In the genomic region with DNA sequence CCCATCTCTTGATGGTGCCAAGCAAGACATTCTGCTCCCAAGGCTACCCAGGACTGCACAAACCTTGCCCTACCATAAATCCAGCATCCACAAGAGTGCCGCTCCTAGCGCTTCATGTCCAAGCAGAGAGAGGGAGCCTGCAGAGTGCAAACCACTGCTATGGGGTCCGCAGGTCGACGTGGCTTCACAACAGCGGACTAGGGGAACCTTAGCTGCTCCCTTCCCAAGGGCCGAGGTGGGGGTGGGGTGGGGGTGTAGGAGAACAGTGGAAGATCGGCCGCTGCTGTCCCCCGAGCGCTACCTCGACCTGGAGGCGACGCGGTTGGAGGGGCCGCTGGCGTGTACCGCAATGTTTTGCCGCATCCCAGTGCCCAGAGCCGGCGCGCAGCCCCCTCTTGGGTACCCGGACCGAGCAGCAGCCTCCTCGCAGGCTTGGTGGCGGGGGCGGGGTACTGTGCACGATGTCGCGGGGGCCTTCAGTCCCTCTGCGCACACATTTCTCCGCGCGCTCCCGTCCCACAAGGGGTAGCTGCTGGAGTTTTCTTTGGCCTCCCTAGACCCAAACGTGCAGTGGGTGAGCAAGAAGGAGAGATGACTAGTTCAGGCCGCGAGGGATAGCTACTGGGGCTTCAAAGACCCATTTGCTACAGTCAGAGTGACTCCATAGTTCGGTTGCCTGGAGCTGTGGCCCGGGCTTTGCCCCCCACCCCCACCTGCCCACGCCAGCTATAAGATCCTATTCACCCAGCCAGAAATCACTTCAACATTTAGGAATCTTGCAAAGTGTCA, we compare ENCODE assay signal across 8 mouse cellular contexts. TPM values are rescaled to one million over a fixed set of nuclear protein-coding genes. Genes with fewer than 3 reads are reported as not detected.
DNase-seq lines count a peak whose midpoint lies in the region; ATAC-seq and TF ChIP-seq lines count a peak whose summit lies in the region.

No protein-coding gene starts in this region.

- peak overlapping the region; percentile 59 for H3K4me2 ChIP-seq in liver, embryonic 11.5 days
- H3K4me2 ChIP-seq in embryonic facial prominence, embryonic 11.5 days (ENCODE audit: low read depth, low read length) = peak overlapping the region; percentile 74
- peak overlapping the region; percentile 56 for H3K4me2 ChIP-seq in hindbrain, postnatal 0 days (ENCODE audit: low read depth, low read length)
- H3K4me2 ChIP-seq in midbrain, embryonic 12.5 days (replicated peaks) = peak overlapping the region; percentile 60

- no peak overlapping the region for H3K27ac ChIP-seq in liver, embryonic 11.5 days (ENCODE audit: low read depth, low read length)
- H3K27ac ChIP-seq in embryonic facial prominence, embryonic 11.5 days (replicated peaks; ENCODE audit: low read depth, low read length) = no peak overlapping the region
- H3K27ac ChIP-seq in hindbrain, postnatal 0 days = peak overlapping the region; percentile 73; the same call in 1 of the 2 replicates
- H3K27ac ChIP-seq in midbrain, embryonic 12.5 days (replicated peaks) = 0 out of 2 replicates have a peak overlapping the region, but pooled peaks have one; percentile 58

- H3K27me3 ChIP-seq in liver, embryonic 11.5 days (replicated peaks; ENCODE audit: control insufficient read depth, insufficient read depth, low read length) = peaks cover 13% of the 10 kb centered on the region
- no peaks in the 10 kb centered on the region for H3K27me3 ChIP-seq in embryonic facial prominence, embryonic 11.5 days (ENCODE audit: control insufficient read depth, insufficient read depth, low read length)
- H3K27me3 ChIP-seq in hindbrain, postnatal 0 days (ENCODE audit: insufficient read depth, low read length) = no peaks in the 10 kb centered on the region
- no peaks in the 10 kb centered on the region for H3K27me3 ChIP-seq in midbrain, embryonic 12.5 days

- H3K4me1 ChIP-seq in liver, embryonic 11.5 days (replicated peaks; ENCODE audit: control insufficient read depth, insufficient read depth, low read length) = no peaks in the 10 kb centered on the region
- H3K4me1 ChIP-seq in embryonic facial prominence, embryonic 11.5 days (ENCODE audit: control insufficient read depth, insufficient read depth, low read length) = no peaks in the 10 kb centered on the region
- H3K4me1 ChIP-seq in hindbrain, postnatal 0 days (ENCODE audit: insufficient read depth, low read length) = no peaks in the 10 kb centered on the region
- H3K4me1 ChIP-seq in midbrain, embryonic 12.5 days = no peaks in the 10 kb centered on the region

- peak; percentile 33 for DNase-seq in liver, embryonic 11.5 days (ENCODE audit: low spot score)
- DNase-seq in liver = no peak
- peak; percentile 19 for DNase-seq in embryonic facial prominence, embryonic 11.5 days (ENCODE audit: low spot score)
- DNase-seq in hindbrain, postnatal 0 days (ENCODE audit: low spot score) = peak; percentile 42
- DNase-seq in urinary bladder, adult 18-20 months (ENCODE audit: low spot score in 2 of 2) = no peak
- DNase-seq in spleen, postnatal 10 days (ENCODE audit: low spot score in 2 of 2) = no peak

- H3K36me3 ChIP-seq in liver, embryonic 11.5 days (ENCODE audit: control insufficient read depth, insufficient read depth, low read length) = no peaks in the 10 kb centered on the region
- H3K36me3 ChIP-seq in embryonic facial prominence, embryonic 11.5 days (replicated peaks; ENCODE audit: control insufficient read depth, insufficient read depth, low read depth, low read length) = no peaks in the 10 kb centered on the region
- no peaks in the 10 kb centered on the region for H3K36me3 ChIP-seq in hindbrain, postnatal 0 days (ENCODE audit: insufficient read depth, low read length)
- no peaks in the 10 kb centered on the region for H3K36me3 ChIP-seq in midbrain, embryonic 12.5 days

- H3K9me3 ChIP-seq in liver, embryonic 11.5 days (ENCODE audit: control insufficient read depth, low read length) = no peaks in the 10 kb centered on the region
- H3K9me3 ChIP-seq in embryonic facial prominence, embryonic 11.5 days (replicated peaks; ENCODE audit: control insufficient read depth, low read length) = no peaks in the 10 kb centered on the region
- no peaks in the 10 kb centered on the region for H3K9me3 ChIP-seq in hindbrain, postnatal 0 days (ENCODE audit: low read length)
- no peaks in the 10 kb centered on the region for H3K9me3 ChIP-seq in midbrain, embryonic 12.5 days

- no peak for TF ChIP-seq CTCF in hindbrain, postnatal 0 days (IDR thresholded peaks at IDR 0.05; ENCODE audit: low read depth)

- 3% methylated on average over 29 of the region's 41 CpGs for WGBS in liver, embryonic 11.5 days
- 4% methylated on average over 21 of the region's 41 CpGs for WGBS in embryonic facial prominence, embryonic 11.5 days
- WGBS in hindbrain, postnatal 0 days = 19% methylated on average over 41 of the region's 41 CpGs
- 13% methylated on average over 41 of the region's 41 CpGs for WGBS in midbrain, embryonic 12.5 days

- peak overlapping the region; percentile 40 for H3K4me3 ChIP-seq in liver, embryonic 11.5 days (ENCODE audit: low read depth, low read length)
- peak overlapping the region; percentile 40 for H3K4me3 ChIP-seq in embryonic facial prominence, embryonic 11.5 days (ENCODE audit: low read depth, low read length)
- peak overlapping the region; percentile 42 for H3K4me3 ChIP-seq in hindbrain, postnatal 0 days (ENCODE audit: low read length)
- H3K4me3 ChIP-seq in midbrain, embryonic 12.5 days = peak overlapping the region; percentile 53

- ATAC-seq in liver, embryonic 11.5 days (replicated peaks; ENCODE audit: low FRiP score) = no peak
- peak; percentile 59 for ATAC-seq in embryonic facial prominence, embryonic 11.5 days (replicated peaks; ENCODE audit: insufficient number of reproducible peaks, low FRiP score, low TSS enrichment, low read depth)
- ATAC-seq in hindbrain, postnatal 0 days = peak; percentile 68
- ATAC-seq in midbrain, embryonic 12.5 days (ENCODE audit: low FRiP score, low read depth) = peak; percentile 73
- no peak for ATAC-seq in erythroid progenitor cell, adult 5-6 weeks (replicated peaks; ENCODE audit: low FRiP score, poor library complexity, severe bottlenecking)

- no peak overlapping the region for H3K9ac ChIP-seq in liver, embryonic 11.5 days (ENCODE audit: low read depth, low read length)
- peak overlapping the region; percentile 43 for H3K9ac ChIP-seq in embryonic facial prominence, embryonic 11.5 days (replicated peaks; ENCODE audit: low read length)
- peak overlapping the region; percentile 51 for H3K9ac ChIP-seq in hindbrain, postnatal 0 days (replicated peaks; ENCODE audit: low read length)
- peak overlapping the region; percentile 39 for H3K9ac ChIP-seq in midbrain, embryonic 12.5 days (replicated peaks)

RNA-seq across cellular contexts. Expression of gene Slitrk4, which starts 1.1 kb away (rescaled TPM):
- 0.44 and 1.0 TPM in 2 replicates for polyA plus RNA-seq in liver, embryonic 11.5 days (2014; fragmentation: Nextera tagmentation; extraction: Ambion mirVana)
- polyA plus RNA-seq in embryonic facial prominence, embryonic 11.5 days (2014; fragmentation: Nextera tagmentation; extraction: Ambion mirVana) = 3.1 and 3.9 TPM in 2 replicates
- total RNA-seq in hindbrain, postnatal 0 days (2014; rRNA removed) = 16.5 and 18.0 TPM in 2 replicates
- 20.3 and 21.5 TPM in 2 replicates for polyA plus RNA-seq in hindbrain, postnatal 0 days (2015; fragmentation: Nextera tagmentation; extraction: Ambion mirVana)
- polyA plus RNA-seq in midbrain, embryonic 12.5 days (2016; fragmentation: Nextera tagmentation; extraction: Ambion mirVana) = 5.2 and 5.9 TPM in 2 replicates
- total RNA-seq in erythroid progenitor cell, adult 5-6 weeks (2015; ENCODE audit: low replicate concordance) = not detected in 2 replicates
- total RNA-seq in erythroid progenitor cell, adult 5-6 weeks (2017; ENCODE audit: low replicate concordance) = not detected in 2 replicates

Comparison
In these comparisons a context has a peak if more than half of its experiments do, and no peak if none do; other contexts are left out.
1. DNase-seq: peak in liver, embryonic 11.5 days (single experiment), embryonic facial prominence, embryonic 11.5 days (single experiment) and hindbrain, postnatal 0 days (single experiment); none in liver (single experiment), urinary bladder, adult 18-20 months (0 of 2) and spleen, postnatal 10 days (0 of 2).
2. ATAC-seq: peak in embryonic facial prominence, embryonic 11.5 days (single experiment), hindbrain, postnatal 0 days (single experiment) and midbrain, embryonic 12.5 days (single experiment); none in liver, embryonic 11.5 days (single experiment) and erythroid progenitor cell, adult 5-6 weeks (single experiment).
3. H3K27ac ChIP-seq: peak in hindbrain, postnatal 0 days (single experiment) and midbrain, embryonic 12.5 days (single experiment); none in liver, embryonic 11.5 days (single experiment) and embryonic facial prominence, embryonic 11.5 days (single experiment).
4. Peak in every context shown above with its lines, with median percentiles within 50 percentile points of each other: H3K4me2 ChIP-seq and H3K4me3 ChIP-seq.